Mouse (Mus musculus) heart, embryonic 16.5 days (tissue): ENCODE data around the gene Epyc. TPM values are rescaled to one million over a fixed set of nuclear protein-coding genes. Genes with fewer than 3 reads are reported as not detected.
A peak's percentile ranks its signal among the peaks of the same experiment; 100 is the strongest.

Experiments
- ATAC-seq: fragments of 200-750 bp; cut with Nextera tagmentation; replicated peaks from 2 replicates; pipeline ENCODE4 v1.8.0; 2017; ENCODE audit warnings: moderate number of reproducible peaks; ENCODE audit not compliant: insufficient read depth, low FRiP score; ENCODE audit errors: extremely low read depth
- H3K27ac ChIP-seq: fragments of 300-500 bp; sonication (generic); 2 replicates; pipeline ENCODE4 v1.5.1; 2014; ENCODE audit warnings: mild to moderate bottlenecking, low read length, control low read depth, moderate library complexity
- H3K27me3 ChIP-seq: fragments of 300-500 bp; sonication (generic); 2 replicates; pipeline ENCODE4 v1.6.1; 2014; ENCODE audit warnings: low read length, mixed read lengths; ENCODE audit not compliant: control insufficient read depth, insufficient read depth
- H3K36me3 ChIP-seq: fragments of 300-500 bp; sonication (generic); 2 replicates; pipeline ENCODE4 v1.6.1; 2014; ENCODE audit not compliant: control insufficient read depth, insufficient read depth
- H3K4me1 ChIP-seq: fragments of 300-500 bp; sonication (generic); 2 replicates; pipeline ENCODE4 v1.6.1; 2014; ENCODE audit warnings: low read length, mixed read lengths; ENCODE audit not compliant: control insufficient read depth, insufficient read depth
- H3K4me2 ChIP-seq: fragments of 300-500 bp; sonication (generic); 2 replicates; pipeline ENCODE4 v1.6.1; 2014; ENCODE audit warnings: low read depth, mild to moderate bottlenecking, control low read depth, low read length
- H3K4me3 ChIP-seq: fragments of 300-500 bp; sonication (generic); 2 replicates; pipeline ENCODE4 v1.5.1; 2014; ENCODE audit warnings: mild to moderate bottlenecking, control low read depth, low read length
- H3K9ac ChIP-seq: fragments of 300-500 bp; sonication (generic); 2 replicates; pipeline ENCODE4 v1.6.1; 2014; ENCODE audit warnings: low read length, control low read depth
- H3K9me3 ChIP-seq: fragments of 300-500 bp; sonication (generic); replicated peaks from 2 replicates; pipeline ENCODE4 v1.6.1; 2016; ENCODE audit warnings: low read length; ENCODE audit not compliant: control insufficient read depth
- WGBS: fragments of 180-500 bp; shearing (Covaris S2); extraction: QIAGEN DNeasy Blood & Tissue Kit; methylation state at CpG from one replicate; pipeline ENCODE4 v1.1.7; 2014; 5-methylcytosine and 5-hydroxymethylcytosine counted together
- polyA plus RNA-seq: library from polyadenylated mRNA; unstranded; fragments of >200 nt; fragmentation: Nextera tagmentation; extraction: Ambion mirVana; gene quantifications from 2 replicates; pipeline ENCODE4 v1.2.1, GENCODE M21; 2015

The Epyc gene
- polyA plus RNA-seq, 1 experiment from 2014 or later: 1.3 TPM

DNA sequence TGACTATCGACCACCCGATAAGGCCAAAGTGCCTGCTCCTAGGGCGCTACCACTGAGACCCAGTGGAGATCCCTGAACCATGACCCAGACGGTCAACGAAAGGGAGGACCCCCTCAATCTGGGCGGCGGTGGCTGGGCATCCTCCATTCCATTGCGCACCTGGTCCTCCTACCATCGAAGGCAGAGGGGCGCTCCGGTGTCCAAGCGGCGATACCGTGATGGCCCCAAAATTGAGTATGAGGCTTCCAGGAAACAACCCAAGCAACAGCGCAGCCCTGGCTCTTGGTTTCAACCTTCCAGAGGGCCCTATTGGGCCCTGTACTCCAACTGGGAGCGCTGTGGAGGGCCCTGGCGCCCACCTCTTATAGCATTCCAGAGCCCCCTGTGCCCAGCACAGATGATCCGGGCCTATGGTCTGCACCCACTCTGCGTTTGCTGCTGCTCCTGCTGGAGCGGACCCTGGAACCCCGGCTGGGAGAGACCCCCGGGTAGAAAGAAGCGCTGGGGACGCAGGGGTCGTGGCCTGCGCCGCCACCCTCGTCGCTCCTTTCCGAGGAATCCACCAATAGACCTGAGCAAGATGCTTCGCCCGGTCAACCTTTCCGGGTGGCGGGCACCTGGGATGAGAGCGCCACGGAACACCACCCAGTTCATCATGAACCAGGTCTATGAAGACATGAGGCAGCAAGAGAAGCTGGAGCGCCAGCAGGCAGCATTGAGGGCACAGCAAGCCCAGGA, 49.7 kb downstream of the Epyc start:
- Histone ChIP-seq H3K4me3 (no peak overlapping the region), H3K9ac (no peak overlapping the region), H3K4me1 (no peaks in the 10 kb centered on the region), H3K9me3 (peaks cover 5% of the 10 kb centered on the region), H3K4me2 (no peak overlapping the region), H3K27ac (no peak overlapping the region), H3K27me3 (no peaks in the 10 kb centered on the region), H3K36me3 (no peaks in the 10 kb centered on the region)
- no peak for ATAC-seq
- 89% methylated on average over 37 of the region's 37 CpGs for WGBS

GRCm38 (mm10) chr10:97702321-97702720, 58.5 kb downstream of the Epyc start:
- no peaks in the 10 kb centered on the region for H3K4me1 ChIP-seq
- H3K4me2 ChIP-seq: no peak overlapping the region
- no peaks in the 10 kb centered on the region for H3K9me3 ChIP-seq
- no peak overlapping the region for H3K4me3 ChIP-seq
- no peaks in the 10 kb centered on the region for H3K36me3 ChIP-seq
- no peaks in the 10 kb centered on the region for H3K27me3 ChIP-seq
- H3K27ac ChIP-seq: no peak overlapping the region
- no peak for ATAC-seq
- no peak overlapping the region for H3K9ac ChIP-seq

DNA sequence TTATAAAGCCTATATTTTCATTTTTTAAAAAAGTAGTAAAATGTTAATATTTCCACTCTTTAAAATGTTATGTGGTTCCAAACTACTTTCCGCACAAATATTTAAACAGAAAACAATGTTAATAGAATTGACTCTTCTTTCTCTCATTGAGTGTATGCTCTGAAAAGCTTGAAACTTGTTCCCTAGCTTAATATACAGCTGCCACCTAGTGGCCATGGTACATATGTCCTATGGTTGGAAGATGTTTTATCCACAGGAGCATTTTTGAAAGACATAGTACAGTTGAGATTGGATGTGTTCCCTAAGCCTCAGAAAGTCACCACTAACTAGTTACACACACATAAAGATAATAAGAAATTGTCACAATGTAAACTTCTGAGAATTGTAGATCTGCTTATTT, 60.7 kb downstream of the Epyc start:
- Histone ChIP-seq H3K4me1 (no peaks in the 10 kb centered on the region), H3K4me2 (no peak overlapping the region), H3K27me3 (no peaks in the 10 kb centered on the region), H3K9me3 (no peaks in the 10 kb centered on the region), H3K4me3 (no peak overlapping the region), H3K27ac (no peak overlapping the region), H3K36me3 (no peaks in the 10 kb centered on the region), H3K9ac (no peak overlapping the region)
- 36% methylated on average over 1 of the region's 1 CpGs for WGBS
- ATAC-seq: no peak

DNA sequence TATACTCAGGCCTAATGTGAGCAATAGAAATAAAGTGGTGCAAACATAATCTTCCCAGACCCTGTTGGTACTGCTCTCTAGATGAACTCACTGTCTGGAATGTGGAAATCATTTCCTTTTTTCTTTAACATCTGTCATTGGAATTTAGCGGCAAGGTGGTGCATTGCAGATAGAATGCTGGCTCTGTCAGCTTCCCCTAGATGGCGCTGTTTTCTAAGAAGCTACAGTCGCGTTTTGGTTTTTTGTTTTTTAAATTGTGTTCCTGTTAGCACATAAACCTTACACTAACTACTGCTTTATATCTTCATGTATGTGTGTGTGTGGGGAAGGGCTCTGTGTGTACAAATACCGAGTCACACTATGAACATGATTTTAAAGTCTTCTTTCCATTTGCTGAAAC, 68.8 kb downstream of the Epyc start:
- 3% methylated on average over 5 of the region's 5 CpGs for WGBS
- no peak for ATAC-seq

GRCm38 (mm10) chr10:97714584-97714983, 70.7 kb downstream of the Epyc start:
- Histone ChIP-seq H3K4me2 (peak overlapping the region; percentile 19; the same call in 1 of the 2 replicates), H3K27ac (no peak overlapping the region), H3K9ac (no peak overlapping the region), H3K36me3 (no peaks in the 10 kb centered on the region), H3K4me1 (peaks cover 8% of the 10 kb centered on the region), H3K27me3 (no peaks in the 10 kb centered on the region), H3K9me3 (no peaks in the 10 kb centered on the region), H3K4me3 (no peak overlapping the region)
- WGBS: 54% methylated on average over 4 of the region's 4 CpGs
- ATAC-seq: no peak

More for the DNA sequence above, 68.8 kb downstream of the Epyc start:
- Histone ChIP-seq H3K4me1 (peaks cover 6% of the 10 kb centered on the region), H3K9ac (no peak overlapping the region), H3K9me3 (no peaks in the 10 kb centered on the region), H3K27me3 (no peaks in the 10 kb centered on the region), H3K36me3 (no peaks in the 10 kb centered on the region), H3K27ac (no peak overlapping the region), H3K4me2 (no peak overlapping the region), H3K4me3 (no peak overlapping the region)

DNA sequence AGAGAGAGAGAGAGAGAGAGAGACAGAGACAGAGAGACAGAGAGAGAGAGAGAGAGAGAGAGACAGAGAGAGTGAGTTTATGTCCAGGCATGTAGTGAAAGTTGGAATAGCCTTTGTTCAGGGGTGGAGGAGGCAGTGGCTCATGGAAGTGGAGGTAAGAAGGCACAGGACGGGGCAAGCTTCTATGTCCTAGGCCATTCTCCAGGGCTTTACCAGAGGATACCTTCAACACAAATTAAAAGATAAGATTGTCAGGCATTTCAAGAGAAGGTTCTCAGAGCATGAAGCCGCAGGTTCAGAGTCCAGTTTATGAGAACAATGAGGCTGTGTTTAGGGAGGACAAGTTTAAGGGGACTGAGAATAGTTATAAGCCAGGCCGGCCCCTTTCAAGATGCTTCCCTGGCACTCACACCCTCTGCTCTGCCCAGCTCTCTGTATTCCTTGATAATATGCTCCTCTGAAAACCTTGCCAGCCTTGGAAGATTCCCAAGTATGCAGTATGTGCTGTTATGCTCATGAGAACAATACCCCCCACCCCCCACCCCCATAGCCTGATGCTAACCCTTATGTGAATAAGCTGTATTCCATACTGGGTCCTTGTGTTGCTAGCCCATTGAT, 71.5 kb downstream of the Epyc start:
- Histone ChIP-seq H3K27me3 (no peaks in the 10 kb centered on the region), H3K4me3 (no peak overlapping the region), H3K4me1 (peaks cover 8% of the 10 kb centered on the region), H3K9me3 (no peaks in the 10 kb centered on the region), H3K27ac (no peak overlapping the region), H3K36me3 (no peaks in the 10 kb centered on the region), H3K4me2 (no peak overlapping the region), H3K9ac (no peak overlapping the region)
- no peak for ATAC-seq
- WGBS: 65% methylated on average over 3 of the region's 3 CpGs

DNA sequence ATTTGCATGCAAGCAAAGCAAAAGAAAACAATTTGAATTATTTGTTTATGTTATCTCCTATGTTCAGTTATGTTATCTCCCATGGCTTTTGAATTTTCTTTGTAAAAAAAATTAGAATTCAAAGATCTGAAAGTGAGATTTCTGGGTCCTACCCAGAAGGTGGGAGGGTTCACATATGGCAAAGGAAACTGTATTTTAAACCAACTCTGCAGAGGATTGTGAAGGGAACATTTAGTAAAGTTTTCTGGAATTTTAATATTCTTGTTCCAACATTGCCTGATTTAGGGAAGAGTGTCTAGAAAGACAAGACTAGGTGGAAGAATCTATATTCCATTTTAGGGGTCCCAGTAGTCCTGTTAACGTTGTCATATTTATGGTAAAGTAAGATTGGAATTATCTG, 73.4 kb downstream of the Epyc start:
- no peaks in the 10 kb centered on the region for H3K27me3 ChIP-seq

DNA sequence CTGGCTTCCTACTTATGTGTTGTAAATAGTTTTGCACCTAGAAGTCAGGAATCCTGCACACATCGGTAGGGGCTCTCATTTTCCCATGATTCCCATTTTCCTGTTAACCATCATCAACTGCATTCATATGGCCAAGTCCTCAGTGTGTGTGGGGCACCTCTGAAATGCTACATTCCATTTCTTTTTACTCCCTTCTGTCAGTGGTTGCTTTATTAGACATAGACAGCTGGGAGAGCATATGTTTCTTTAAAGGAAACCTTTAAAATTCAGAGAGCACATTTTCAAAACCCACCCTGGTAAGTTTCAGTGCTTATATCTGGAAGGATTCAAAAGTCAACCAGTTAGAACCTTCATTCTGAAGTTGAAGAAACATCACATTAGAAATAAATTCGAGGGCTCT, 74.2 kb downstream of the Epyc start:
- 63% methylated on average over 2 of the region's 2 CpGs for WGBS
- Histone ChIP-seq H3K4me3 (no peak overlapping the region), H3K4me2 (no peak overlapping the region), H3K27me3 (no peaks in the 10 kb centered on the region), H3K4me1 (peaks cover 6% of the 10 kb centered on the region; the same call in 1 of the 2 replicates), H3K9ac (no peak overlapping the region), H3K36me3 (no peaks in the 10 kb centered on the region), H3K27ac (no peak overlapping the region), H3K9me3 (no peaks in the 10 kb centered on the region)
- no peak for ATAC-seq

More for the DNA sequence above, 73.4 kb downstream of the Epyc start:
- H3K9ac ChIP-seq: no peak overlapping the region
- ATAC-seq: no peak
- 78% methylated on average over 1 of the region's 1 CpGs for whole genome bisulfite sequencing
- H3K36me3 ChIP-seq: no peaks in the 10 kb centered on the region
- no peak overlapping the region for H3K4me2 ChIP-seq
- peaks cover 8% of the 10 kb centered on the region for H3K4me1 ChIP-seq
- no peaks in the 10 kb centered on the region for H3K9me3 ChIP-seq
- no peak overlapping the region for H3K27ac ChIP-seq
- no peak overlapping the region for H3K4me3 ChIP-seq

GRCm38 (mm10) chr10:97720625-97721024, 76.8 kb downstream of the Epyc start:
- Histone ChIP-seq H3K27ac (no peak overlapping the region), H3K4me3 (no peak overlapping the region), H3K9me3 (no peaks in the 10 kb centered on the region), H3K9ac (no peak overlapping the region), H3K36me3 (no peaks in the 10 kb centered on the region), H3K4me1 (peaks cover 2% of the 10 kb centered on the region; the same call in 1 of the 2 replicates), H3K27me3 (no peaks in the 10 kb centered on the region), H3K4me2 (no peak overlapping the region)
- WGBS: 83% methylated on average over 1 of the region's 1 CpGs
- ATAC-seq: no peak
